Mouse (Mus musculus): ENCODE data around the gene Slc10a2. TPM values are rescaled to one million over a fixed set of nuclear protein-coding genes. Genes with fewer than 3 reads are reported as not detected.
A peak's percentile ranks its signal among the peaks of the same experiment; 100 is the strongest.
"Not testable (repeated sequence)": the region's sequence is repeated elsewhere in the genome, so short reads cannot be mapped to it uniquely, and the experiment has no call there.

The Slc10a2 gene
- not detected for total RNA-seq (2021)
- long read RNA-seq, experiment 1 = 0 reads
- long read RNA-seq, experiment 2 = 0 reads

DNA sequence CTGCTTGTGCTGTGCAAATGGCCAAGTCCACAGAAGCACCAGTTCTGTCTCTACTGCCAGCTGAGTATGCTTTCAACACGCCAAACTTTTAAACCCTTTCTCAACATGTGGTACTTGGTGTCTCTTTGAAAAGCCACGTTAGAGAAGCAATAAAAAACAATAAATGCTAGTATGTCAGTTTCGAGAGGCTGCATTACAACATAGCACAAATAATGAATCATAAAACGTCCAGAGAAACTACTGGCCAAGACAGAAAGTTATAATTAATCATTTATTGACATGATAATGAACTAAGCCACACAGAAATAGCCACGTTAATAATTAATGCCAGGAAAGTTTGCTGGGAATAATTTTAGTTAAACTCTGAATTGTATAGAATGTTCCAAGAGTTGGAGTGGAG lies at the start of gene Slc10a2:
Slc10a2 (minus strand) TSS at position 166 of the 400 bp plus-strand sequence.
- no peak for DNase-seq
- intact Hi-C loops (cut with DNase I) = no loop called here

DNA sequence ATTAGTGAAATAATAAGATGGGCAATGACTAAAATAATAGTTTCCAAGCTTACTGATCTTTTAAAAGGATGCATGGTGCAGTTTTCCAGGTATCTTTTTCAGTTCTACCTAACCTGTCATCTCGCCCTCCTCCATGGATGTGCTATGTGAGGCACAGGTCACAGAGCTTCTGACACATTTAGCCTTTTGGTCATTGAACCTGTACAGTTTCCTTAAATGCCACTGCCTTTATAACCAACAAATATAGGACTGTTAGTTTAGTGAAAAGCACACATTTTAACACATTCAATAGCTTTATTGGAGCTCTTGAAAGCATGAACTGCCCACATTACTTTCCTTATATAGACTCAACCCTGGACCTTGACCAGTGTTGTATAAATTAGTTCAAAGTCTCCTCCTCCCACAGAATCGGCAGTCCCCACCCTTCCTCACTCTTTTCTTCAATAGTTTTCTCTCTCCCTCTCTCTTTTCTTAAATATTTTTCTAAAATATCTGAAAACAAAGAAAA lies 24.2 kb upstream of the Slc10a2 start:
- intact Hi-C loops (cut with DNase I) = no loop called here
- no peak for DNase-seq

DNA sequence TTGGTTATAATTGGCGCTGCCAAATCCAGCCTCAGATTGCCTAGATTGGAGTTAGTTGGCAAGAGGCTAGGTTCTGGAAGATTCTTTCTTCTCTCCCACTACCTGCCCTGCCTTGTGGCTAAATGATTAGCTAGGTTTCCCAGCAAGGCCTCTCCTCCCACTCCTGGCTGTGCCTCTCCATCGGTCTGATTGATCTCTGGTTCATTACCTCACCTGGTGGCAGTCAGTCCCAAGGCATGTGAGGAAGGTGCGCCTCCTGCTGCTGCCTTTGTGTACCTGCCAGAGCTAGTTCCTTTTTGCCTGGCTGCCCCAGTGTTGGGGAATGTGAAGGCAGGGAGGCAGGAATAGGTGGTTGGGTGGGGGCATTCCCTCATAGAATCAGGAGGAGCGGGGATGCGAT lies 1.7 kb upstream of the Slc10a2 start:
- intact Hi-C loops (cut with DNase I) = no loop called here
- DNase-seq = peak in 1 of 2 experiments; percentile 0

DNA sequence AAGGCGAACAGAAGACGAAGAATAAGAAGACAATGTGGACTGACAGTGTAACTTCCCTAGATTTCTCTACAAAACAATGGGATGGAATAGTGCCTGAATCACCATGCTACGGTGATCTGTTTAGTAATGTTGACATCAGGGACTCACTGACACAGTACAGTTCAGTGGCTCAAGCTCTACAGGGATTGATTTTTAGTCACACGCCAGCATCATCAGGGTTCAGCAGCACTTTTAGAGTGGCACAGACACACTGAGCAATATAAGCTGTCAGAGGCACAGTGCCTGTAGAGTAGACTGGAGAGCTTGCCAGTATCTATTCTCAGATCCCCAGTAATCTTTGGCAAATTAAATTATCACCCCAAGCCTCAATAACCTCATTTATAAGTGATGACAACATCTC lies 9.8 kb downstream of the Slc10a2 start:
- intact Hi-C loops (cut with DNase I) = no loop called here
- no peak for DNase-seq

DNA sequence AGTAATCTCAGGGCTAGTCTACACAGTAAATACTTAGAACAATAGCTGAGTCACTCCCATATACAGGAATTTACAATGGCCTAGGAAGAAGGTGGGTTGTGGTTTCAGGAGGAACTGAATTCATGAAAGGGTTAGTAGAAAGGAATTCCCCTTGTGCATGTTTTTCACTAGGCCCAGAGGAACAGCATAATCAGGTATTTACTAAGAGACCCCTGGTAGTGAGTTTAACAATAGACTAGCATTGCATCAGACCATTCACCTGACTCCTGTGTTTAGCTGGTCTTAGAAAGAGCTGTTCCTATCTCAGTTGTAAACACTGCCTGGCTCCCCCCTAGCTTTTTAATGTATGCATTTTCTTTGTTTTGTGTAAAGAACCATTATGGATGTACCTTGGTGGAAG lies 11.2 kb downstream of the Slc10a2 start:
- DNase-seq; intact Hi-C loops (cut with DNase I): not testable (repeated sequence)

DNA sequence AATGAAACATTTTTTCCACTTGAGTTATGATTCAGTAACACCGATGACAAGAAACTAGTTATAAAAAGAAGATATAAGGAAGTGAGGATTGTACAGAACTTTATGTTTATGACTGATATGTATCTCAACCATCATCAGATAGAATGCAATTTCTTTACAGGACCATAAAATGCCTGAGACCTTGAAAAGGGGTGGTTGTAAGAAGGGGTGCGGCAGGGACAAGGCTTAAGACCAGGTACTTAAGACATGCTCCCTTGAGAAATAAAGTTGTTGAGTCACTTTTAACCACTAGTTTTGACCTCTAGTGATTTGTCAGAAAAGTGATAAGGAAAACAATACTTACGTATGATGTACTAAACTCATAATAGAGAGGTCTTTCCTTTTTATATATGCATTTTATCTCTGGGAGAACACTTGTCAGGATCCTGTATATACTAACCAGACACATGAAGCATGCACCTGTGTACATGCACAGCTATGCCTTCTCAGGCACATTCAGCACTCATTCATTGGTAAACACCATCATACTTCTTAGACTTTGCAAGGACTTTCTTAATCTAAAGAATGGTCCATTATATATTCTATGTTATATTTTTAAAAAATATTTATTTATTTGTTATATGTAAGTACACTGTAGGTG lies 31.4 kb downstream of the Slc10a2 start:
- DNase-seq = no peak
- intact Hi-C loops (cut with DNase I) = no loop called here

DNA sequence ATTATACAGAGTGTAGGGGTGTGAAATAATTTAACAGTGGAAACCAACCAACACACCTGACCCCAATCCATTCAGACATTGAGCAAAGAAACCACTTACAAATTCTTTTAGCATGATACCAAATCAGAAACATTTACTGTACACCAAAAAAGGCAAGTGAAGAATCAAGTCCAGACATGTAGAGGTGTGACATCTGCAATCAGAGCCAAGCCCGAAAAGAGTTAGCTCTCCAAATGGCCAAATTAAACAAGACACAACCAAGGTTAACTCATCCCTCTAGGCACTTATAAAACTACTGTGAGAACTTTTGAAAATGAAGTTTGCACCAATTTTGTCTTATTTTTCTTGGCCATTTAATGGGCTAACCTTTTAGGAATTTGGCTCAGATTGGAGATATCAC lies 46.3 kb downstream of the Slc10a2 start:
- intact Hi-C loops (cut with DNase I) = no loop called here
- no peak for DNase-seq

DNA sequence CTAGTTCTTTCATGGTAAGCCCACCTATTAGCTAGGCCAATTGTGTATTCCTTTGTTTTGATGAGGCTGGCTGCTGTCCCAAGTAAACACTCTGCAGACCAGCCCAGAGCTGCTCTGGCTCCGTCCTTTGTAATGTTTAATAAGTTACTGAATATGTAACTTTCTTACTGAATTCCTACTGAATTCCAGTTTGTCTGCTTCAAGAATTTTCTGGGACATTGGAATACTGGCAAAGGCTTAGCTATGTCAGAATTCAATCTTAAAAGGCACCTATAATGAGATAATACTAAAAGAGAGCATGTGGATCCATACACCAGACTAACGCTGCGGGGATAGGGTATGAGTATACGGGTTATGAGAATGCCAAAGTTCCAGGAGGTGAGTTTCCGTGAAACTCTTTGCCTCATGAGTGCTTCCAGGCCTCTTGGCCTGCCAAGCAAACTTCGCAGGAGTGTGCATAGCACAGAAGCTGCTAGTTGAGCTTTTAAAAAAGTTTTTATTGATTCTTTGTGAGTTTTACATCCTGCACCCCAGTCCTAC lies 60.7 kb downstream of the Slc10a2 start:
- intact Hi-C loops (cut with DNase I); DNase-seq: not testable (repeated sequence)

DNA sequence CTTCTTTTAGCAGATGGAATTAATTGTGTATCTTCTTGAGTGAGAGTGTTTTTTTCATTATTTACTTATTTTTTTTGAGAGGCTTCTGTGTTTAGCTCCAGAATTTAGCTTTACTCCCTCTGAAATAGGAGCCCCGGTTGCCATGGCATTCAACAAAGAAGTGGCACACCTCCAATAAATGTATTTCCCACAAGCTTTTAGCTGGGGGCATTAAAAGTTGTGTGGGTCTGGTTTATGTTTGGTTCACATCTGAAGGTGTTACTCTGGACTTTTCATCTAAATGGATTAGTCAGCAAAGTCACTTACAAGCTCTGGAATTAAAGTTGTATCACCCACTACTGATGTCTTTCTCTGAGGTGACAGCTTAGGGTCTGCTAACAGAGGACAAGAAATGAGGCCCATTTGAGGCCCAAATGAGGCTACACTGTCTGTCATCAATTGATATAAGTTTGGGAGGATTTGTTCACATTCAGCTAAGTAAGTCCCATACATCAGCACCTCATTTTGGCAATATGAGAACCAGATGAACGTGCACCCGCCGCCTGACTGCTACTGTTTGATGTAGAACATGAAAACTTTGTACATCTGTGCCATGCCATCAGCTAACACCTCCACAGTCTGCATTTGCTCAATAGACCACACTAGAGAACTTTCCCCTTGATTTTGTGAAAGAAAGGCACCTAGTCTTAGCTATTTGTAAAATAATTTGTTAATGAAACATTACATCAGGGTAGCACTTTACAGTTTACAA lies 66.2 kb downstream of the Slc10a2 start:
- intact Hi-C loops (cut with DNase I) = no loop called here
- DNase-seq = no peak

Data from heart, postnatal 14 days (tissue).